Mouse (Mus musculus): ENCODE measurements around the gene Nxf1.
"Not testable (repeated sequence)": the region's sequence is repeated elsewhere in the genome, so short reads cannot be mapped to it uniquely, and the experiment has no call there.

Gene Nxf1

GRCm38 (mm10) chr19:8756635-8757387 lies at the start of gene Nxf1:
Gene Nxf1 (plus strand): TSS chr19:8757073.
- DNase-seq = peak; percentile 94

GRCm38 (mm10) chr19:8708954-8709353 lies 47.9 kb upstream of the Nxf1 start:
- no peak for DNase-seq

- DNase-seq = no peak
These were observed 46.8 kb upstream of the Nxf1 start for GRCm38 (mm10) chr19:8710057-8710456.

- DNase-seq = no peak
These were observed 45.4 kb upstream of the Nxf1 start for GRCm38 (mm10) chr19:8711506-8711905.

- DNase-seq = peak; percentile 62
These were observed 44.7 kb upstream of the Nxf1 start for GRCm38 (mm10) chr19:8711949-8712869.

GRCm38 (mm10) chr19:8712870-8713305 lies 44.0 kb upstream of the Nxf1 start:
- DNase-seq = peak; percentile 72

GRCm38 (mm10) chr19:8713306-8713996 lies 43.4 kb upstream of the Nxf1 start:
- DNase-seq = peak; percentile 97

GRCm38 (mm10) chr19:8713997-8714652 lies 42.7 kb upstream of the Nxf1 start:
- no peak for DNase-seq

GRCm38 (mm10) chr19:8714653-8715481 lies 42.0 kb upstream of the Nxf1 start:
- no peak for DNase-seq

- DNase-seq = no peak
These were observed 40.8 kb upstream of the Nxf1 start for GRCm38 (mm10) chr19:8715868-8716766.

- no peak for DNase-seq
These were observed 40.0 kb upstream of the Nxf1 start for GRCm38 (mm10) chr19:8716767-8717475.

GRCm38 (mm10) chr19:8718357-8718756 lies 38.5 kb upstream of the Nxf1 start:
- DNase-seq = peak; percentile 71

GRCm38 (mm10) chr19:8719037-8719436 lies 37.8 kb upstream of the Nxf1 start:
- not testable (repeated sequence) for DNase-seq

- DNase-seq = no peak
These were observed 35.5 kb upstream of the Nxf1 start for GRCm38 (mm10) chr19:8721378-8721777.

GRCm38 (mm10) chr19:8722021-8722420 lies 34.9 kb upstream of the Nxf1 start:
- no peak for DNase-seq

- no peak for DNase-seq
These were observed 34.3 kb upstream of the Nxf1 start for GRCm38 (mm10) chr19:8722559-8722906.

- peak; percentile 95 for DNase-seq
These were observed 33.8 kb upstream of the Nxf1 start, which contains the start of gene Slc3a2 for GRCm38 (mm10) chr19:8722907-8723573. Gene Slc3a2 (minus strand): TSS chr19:8723369.

- DNase-seq = no peak
These were observed 33.1 kb upstream of the Nxf1 start for GRCm38 (mm10) chr19:8723574-8724346.

GRCm38 (mm10) chr19:8724392-8724791 lies 32.5 kb upstream of the Nxf1 start:
- DNase-seq = no peak
